Comparison of ENCODE assay signal across 16 mouse cellular contexts in the genomic region with DNA sequence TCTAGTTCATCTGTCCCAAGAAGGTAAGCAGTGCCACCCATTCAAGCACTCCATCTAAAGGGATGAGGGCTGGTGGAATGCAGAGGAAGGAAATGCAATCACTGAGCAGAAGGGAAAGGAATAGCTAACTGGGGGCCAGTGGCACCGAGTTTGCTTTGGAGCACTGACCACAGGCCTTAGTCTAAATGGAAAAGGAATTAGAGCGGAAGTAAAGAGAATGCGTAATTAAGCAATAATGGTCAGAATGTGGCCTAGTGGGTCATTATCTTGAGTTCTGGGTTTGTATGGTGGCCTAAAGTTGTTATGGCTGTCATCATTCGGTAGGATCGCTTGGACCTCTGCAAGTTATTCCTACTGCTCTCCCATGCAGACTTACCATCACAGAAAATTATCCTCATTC.
"Had no signal": no experiment of that assay in that cellular context is flagged by ENCODE, and none has a peak within 500 bp of the region (broad histone marks: within the 10 kb centered on the region; RNA-seq: fewer than 3 reads in every experiment).

No protein-coding gene starts in this region.

- DNase-seq: gastrocnemius, postnatal 14 days; gastrocnemius, postnatal 36 days; heart, adult 11 months; heart, adult 2 months; heart, postnatal 14 days; heart, postnatal 36 days; kidney, adult 11 months; kidney, adult 2 months; kidney, adult 9 months; kidney, postnatal 14 days; kidney, postnatal 36 days; layer of hippocampus, adult 9-11 months; layer of hippocampus, postnatal 36 days; liver had no signal

- ATAC-seq: hindbrain, postnatal 0 days; intestine, embryonic 16.5 days had no signal
